Mouse (Mus musculus): Measurements from ENCODE around the gene Fam155a. TPM values are rescaled to one million over a fixed set of nuclear protein-coding genes. Genes with fewer than 3 reads are reported as not detected.

Fam155a gene
- polyA plus RNA-seq, 1 experiment from 2014 or later = 1.0 TPM

DNA sequence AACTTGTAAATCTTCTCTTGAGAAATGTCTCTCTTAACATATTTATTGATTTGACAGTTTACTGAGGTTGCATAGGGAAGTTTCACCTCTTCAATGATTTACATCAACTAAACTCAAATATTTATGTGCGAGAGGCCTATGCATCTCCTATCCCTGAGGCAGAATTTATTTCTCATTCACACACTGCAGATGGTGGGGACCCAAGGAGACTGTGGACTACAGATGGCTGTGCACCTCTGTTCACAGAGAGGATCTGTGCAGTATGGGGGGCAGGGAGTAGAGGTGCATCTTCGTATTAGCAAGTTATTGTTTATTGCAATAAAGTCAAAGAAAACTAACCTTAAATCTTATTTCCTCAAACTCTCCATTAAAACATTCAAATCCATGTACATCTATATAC lies 346.9 kb downstream of the Fam155a start:
- Histone ChIP-seq H3K36me3 (no peaks in the 10 kb centered on the region), H3K4me3 (no peak overlapping the region), H3K27me3 (no peaks in the 10 kb centered on the region), H3K9ac (no peak overlapping the region), H3K4me1 (no peaks in the 10 kb centered on the region), H3K27ac (no peak overlapping the region), H3K4me2 (no peak overlapping the region), H3K9me3 (no peaks in the 10 kb centered on the region)
- WGBS = 80% methylated on average over 2 of the region's 2 CpGs
- no peak for ATAC-seq (ENCODE audit: insufficient number of reproducible peaks, insufficient read depth, low FRiP score, low TSS enrichment, low read depth)

DNA sequence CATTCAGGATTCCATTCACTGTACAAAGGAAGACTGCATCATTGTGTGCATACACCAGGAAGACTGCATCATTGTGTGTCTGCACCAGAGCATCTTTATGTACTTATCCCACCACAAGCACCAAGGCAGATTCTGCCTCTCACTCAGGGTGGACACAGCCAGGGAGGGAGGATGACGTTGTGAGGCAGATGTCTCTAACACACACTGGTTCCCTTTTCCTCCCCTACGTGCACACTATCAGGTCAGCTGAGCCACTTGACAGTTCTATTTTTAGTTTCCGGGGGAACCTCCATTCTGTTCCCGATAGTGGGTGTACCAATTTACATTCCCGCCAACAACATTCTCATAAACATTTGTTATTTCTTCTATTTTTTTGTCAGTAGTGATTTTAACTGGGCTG lies 347.4 kb downstream of the Fam155a start:
- Histone ChIP-seq H3K27ac (no peak overlapping the region), H3K9ac (no peak overlapping the region), H3K4me2 (no peak overlapping the region), H3K9me3 (no peaks in the 10 kb centered on the region), H3K27me3 (no peaks in the 10 kb centered on the region), H3K4me1 (no peaks in the 10 kb centered on the region), H3K36me3 (no peaks in the 10 kb centered on the region), H3K4me3 (no peak overlapping the region)
- 71% methylated on average over 5 of the region's 5 CpGs for WGBS
- no peak for ATAC-seq (ENCODE audit: insufficient number of reproducible peaks, insufficient read depth, low FRiP score, low TSS enrichment, low read depth)

DNA sequence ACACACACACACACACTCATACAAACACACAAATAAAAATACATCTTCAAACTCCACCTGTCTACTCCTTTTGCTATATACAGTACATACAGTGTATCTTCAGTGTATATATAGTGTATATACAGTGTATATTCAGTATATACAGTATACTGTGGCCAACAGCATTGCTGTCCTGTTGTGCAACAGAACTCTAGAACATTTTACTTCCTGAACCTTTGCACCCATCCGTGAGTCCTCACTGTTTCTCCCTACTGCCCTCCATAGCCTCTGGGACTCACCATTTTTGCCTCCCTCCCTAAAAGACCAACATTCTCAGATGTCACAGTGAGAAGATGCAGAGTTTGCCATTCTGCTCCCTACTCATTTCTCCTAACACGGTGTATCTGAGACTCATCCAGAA lies 347.8 kb downstream of the Fam155a start:
- H3K27ac ChIP-seq = no peak overlapping the region
- no peak for ATAC-seq (ENCODE audit: insufficient number of reproducible peaks, insufficient read depth, low FRiP score, low TSS enrichment, low read depth)
- WGBS = 83% methylated on average over 2 of the region's 2 CpGs

DNA sequence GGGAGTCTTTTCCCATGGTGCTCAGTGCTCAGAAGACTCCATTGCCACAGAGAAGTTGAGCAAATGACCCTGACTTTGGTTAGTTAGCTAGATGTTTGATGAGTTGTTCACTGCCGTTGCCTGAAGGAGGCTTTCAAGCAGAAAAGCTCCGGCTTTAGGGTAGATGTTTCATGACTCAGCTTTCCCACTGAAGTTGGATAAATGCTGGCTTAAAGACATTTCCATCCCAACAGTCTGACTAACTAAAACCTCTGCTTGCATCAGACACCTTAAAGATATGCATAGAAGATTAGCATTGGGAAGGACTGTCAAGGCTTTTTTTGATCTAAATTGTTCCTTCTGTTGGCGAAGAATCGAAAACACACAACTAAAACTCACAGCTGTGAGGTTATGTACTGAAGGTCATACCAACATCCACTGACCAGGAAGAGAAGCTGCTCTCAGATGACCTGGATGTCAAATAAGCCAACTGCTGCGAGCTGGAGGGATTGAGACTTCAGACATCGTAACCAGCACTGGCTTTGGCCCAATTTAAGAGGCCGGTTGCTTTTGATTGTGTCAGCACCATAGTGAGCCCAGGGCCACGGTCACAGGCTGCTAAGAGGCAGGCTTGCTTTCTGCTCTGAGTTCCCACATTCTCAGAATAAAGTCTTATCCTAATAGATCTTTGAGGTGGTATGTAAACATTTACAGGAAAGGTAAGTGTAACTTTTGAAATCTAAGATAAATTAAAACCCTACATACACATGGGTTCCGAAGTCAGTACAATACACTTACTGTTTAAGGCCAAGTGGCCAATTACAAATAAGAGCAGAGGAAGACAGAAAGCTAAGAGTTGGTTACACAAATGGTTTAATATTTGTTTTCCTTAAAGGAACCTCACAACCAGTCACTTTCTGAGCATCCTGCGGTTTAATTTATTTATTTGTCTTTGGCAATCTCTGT lies 351.8 kb downstream of the Fam155a start:
- no peaks in the 10 kb centered on the region for H3K27me3 ChIP-seq
- H3K4me1 ChIP-seq = no peaks in the 10 kb centered on the region
- H3K4me3 ChIP-seq = no peak overlapping the region
- no peak overlapping the region for H3K4me2 ChIP-seq
- H3K36me3 ChIP-seq = no peaks in the 10 kb centered on the region
- H3K27ac ChIP-seq = no peak overlapping the region
- H3K9me3 ChIP-seq = no peaks in the 10 kb centered on the region
- WGBS = 69% methylated on average over 10 of the region's 10 CpGs
- no peak overlapping the region for H3K9ac ChIP-seq
- ATAC-seq (ENCODE audit: insufficient number of reproducible peaks, insufficient read depth, low FRiP score, low TSS enrichment, low read depth) = no peak

More for the DNA sequence above, 347.8 kb downstream of the Fam155a start:
- H3K9ac ChIP-seq = no peak overlapping the region
- H3K27me3 ChIP-seq = no peaks in the 10 kb centered on the region
- H3K9me3 ChIP-seq = no peaks in the 10 kb centered on the region
- H3K4me3 ChIP-seq = no peak overlapping the region
- H3K36me3 ChIP-seq = no peaks in the 10 kb centered on the region
- H3K4me1 ChIP-seq = no peaks in the 10 kb centered on the region
- no peak overlapping the region for H3K4me2 ChIP-seq

DNA sequence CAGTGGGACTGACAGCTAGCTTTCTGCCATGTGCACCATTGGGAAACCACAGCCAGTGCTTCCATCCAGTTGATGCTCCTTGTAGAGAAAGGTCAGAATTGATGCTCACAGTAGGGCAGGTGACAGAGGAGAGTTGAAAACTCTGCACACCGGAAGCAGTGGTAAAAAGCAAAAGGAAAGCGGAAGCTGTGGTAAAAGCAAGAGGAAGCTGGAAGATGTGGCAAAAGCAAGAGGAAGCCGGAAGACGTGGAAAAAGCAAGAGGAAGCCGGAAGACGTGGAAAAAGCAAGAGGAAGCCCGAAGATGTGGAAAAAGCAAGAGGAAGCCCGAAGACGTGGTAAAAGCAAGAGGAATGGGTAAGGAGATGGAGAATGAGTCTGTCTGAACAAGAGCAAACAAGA lies 354.8 kb downstream of the Fam155a start:
- 89% methylated on average over 9 of the region's 9 CpGs for WGBS
- H3K27me3 ChIP-seq = no peaks in the 10 kb centered on the region

DNA sequence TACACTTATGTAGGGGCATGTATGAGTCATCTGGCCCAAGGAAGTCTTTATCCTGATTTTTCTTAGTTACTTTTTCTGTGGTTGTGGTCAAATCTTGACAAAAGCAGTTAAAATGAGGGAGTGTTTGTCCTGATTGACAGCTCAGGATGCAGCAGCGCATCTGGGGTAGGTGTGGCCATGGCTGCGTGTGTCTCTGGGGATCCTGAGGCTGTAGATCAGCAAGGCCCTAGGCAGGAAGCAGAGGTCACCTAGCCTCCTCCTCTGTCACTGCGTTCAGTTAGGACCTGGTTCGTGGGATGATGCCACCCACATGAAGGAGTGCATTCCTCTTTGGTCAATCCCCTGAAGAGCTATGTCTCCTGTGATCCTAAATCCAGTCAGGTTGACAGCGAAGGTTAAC lies 362.5 kb downstream of the Fam155a start:
- Histone ChIP-seq H3K9ac (no peak overlapping the region), H3K4me1 (no peaks in the 10 kb centered on the region), H3K27me3 (no peaks in the 10 kb centered on the region), H3K36me3 (no peaks in the 10 kb centered on the region), H3K4me3 (no peak overlapping the region), H3K9me3 (no peaks in the 10 kb centered on the region), H3K4me2 (no peak overlapping the region), H3K27ac (no peak overlapping the region)
- no peak for ATAC-seq (ENCODE audit: insufficient number of reproducible peaks, insufficient read depth, low FRiP score, low TSS enrichment, low read depth)
- 23% methylated on average over 5 of the region's 5 CpGs for WGBS

More for the DNA sequence above, 354.8 kb downstream of the Fam155a start:
- no peak overlapping the region for H3K4me3 ChIP-seq
- H3K27ac ChIP-seq = no peak overlapping the region
- no peak overlapping the region for H3K4me2 ChIP-seq
- no peak for ATAC-seq (ENCODE audit: insufficient number of reproducible peaks, insufficient read depth, low FRiP score, low TSS enrichment, low read depth)
- no peaks in the 10 kb centered on the region for H3K4me1 ChIP-seq
- no peaks in the 10 kb centered on the region for H3K9me3 ChIP-seq
- H3K36me3 ChIP-seq = no peaks in the 10 kb centered on the region
- no peak overlapping the region for H3K9ac ChIP-seq

DNA sequence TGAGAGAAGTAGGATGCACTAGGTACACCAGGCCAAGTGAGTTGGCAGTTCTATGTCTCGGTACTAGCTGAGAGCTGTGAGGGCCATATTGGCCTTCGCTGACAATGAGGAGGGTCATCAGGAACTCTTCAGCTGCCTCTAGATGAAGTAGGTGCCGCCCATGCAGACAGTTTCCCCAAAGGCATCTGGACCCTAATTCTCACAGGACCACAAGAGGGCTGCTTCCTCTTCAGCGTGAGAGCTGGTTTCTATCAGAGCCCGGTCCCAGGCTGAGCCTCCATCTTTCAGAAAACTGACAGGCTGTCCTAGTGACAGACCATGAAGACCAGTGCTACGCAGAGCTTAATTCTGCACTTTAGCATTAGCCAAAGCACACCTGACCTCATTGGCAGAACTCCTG lies 364.8 kb downstream of the Fam155a start:
- H3K4me1 ChIP-seq = no peaks in the 10 kb centered on the region
- no peak for ATAC-seq (ENCODE audit: insufficient number of reproducible peaks, insufficient read depth, low FRiP score, low TSS enrichment, low read depth)
- no peaks in the 10 kb centered on the region for H3K27me3 ChIP-seq
- no peak overlapping the region for H3K4me3 ChIP-seq
- WGBS = 82% methylated on average over 6 of the region's 6 CpGs
- H3K9me3 ChIP-seq = no peaks in the 10 kb centered on the region
- H3K9ac ChIP-seq = no peak overlapping the region
- no peak overlapping the region for H3K4me2 ChIP-seq
- no peaks in the 10 kb centered on the region for H3K36me3 ChIP-seq
- no peak overlapping the region for H3K27ac ChIP-seq

DNA sequence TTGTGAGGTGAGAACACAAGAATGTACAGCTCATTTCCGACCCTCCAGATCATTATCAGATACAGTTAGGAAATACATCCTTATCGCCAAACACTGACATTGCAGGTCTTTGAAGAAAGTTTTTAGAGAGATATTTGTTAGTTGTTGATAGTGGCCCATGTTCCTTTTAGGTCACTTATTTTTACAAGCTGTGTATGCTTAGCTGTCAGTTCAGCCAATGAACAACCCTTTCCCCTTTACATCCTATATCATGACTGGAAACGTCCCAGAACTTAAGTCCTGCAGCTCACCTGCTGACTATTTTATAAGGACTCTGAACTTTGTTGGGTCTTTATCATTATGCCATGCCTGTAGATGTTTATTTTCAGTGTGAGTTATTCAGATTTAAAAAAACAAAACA lies 366.3 kb downstream of the Fam155a start:
- no peaks in the 10 kb centered on the region for H3K36me3 ChIP-seq
- WGBS = 75% methylated on average over 3 of the region's 3 CpGs
- no peak overlapping the region for H3K9ac ChIP-seq
- H3K9me3 ChIP-seq = no peaks in the 10 kb centered on the region
- H3K27ac ChIP-seq = no peak overlapping the region
- ATAC-seq (ENCODE audit: insufficient number of reproducible peaks, insufficient read depth, low FRiP score, low TSS enrichment, low read depth) = no peak
- H3K4me3 ChIP-seq = no peak overlapping the region
- H3K4me1 ChIP-seq = no peaks in the 10 kb centered on the region
- H3K27me3 ChIP-seq = no peaks in the 10 kb centered on the region
- no peak overlapping the region for H3K4me2 ChIP-seq

DNA sequence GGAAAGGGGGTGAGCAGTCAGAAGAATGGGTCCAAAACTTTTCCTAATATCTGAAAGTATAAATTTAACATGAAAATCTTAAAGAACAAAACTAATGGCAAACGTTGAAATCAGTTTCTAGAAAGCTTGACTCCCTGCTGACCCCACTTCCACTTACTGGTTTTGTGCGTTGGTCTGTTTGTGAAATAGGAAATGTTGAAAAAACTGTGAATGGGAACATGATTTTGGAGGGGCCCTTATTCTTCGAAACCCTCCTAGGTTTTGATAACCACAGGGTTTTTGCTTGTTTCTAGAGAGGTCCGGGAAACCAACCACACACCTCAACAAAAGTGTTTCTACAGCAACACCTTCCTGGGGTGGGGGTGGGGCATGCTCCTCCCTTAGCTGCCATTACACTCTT lies 368.6 kb downstream of the Fam155a start:
- no peak for ATAC-seq (ENCODE audit: insufficient number of reproducible peaks, insufficient read depth, low FRiP score, low TSS enrichment, low read depth)

DNA sequence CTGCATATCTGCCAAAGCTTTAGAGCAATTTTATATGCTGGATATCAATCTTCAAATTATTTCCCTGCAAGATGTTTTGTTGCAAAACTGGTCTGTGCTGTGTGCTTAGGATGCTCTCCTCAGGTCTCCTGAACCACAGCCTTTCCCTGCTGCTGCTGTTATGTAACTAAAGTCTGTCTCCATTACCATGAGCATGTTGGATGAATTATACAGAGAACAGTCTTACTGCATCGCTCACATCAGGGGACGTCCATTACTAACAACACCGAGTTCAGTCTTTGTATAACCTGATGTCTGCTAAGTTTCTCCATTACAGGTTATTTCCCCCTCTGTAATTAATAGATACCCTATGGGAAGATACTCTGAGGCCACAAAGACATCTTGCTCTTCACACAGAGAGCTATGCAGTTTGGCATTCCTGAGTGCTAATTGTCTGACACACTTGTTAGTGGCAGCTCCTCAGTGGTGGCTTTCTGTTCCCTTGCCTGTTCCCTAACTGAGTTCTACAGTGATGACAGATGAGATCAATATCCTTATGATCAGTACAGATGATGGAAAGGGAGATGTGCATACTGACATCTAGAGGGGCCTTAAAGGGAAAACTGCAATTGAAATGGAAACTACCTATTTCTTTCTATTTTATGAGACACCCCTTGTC lies 372.2 kb downstream of the Fam155a start:
- no peaks in the 10 kb centered on the region for H3K9me3 ChIP-seq
- no peak overlapping the region for H3K4me2 ChIP-seq
- no peak overlapping the region for H3K4me3 ChIP-seq
- H3K36me3 ChIP-seq = no peaks in the 10 kb centered on the region
- H3K27ac ChIP-seq = no peak overlapping the region
- H3K27me3 ChIP-seq = no peaks in the 10 kb centered on the region
- WGBS = 32% methylated on average over 3 of the region's 3 CpGs
- no peaks in the 10 kb centered on the region for H3K4me1 ChIP-seq
- no peak overlapping the region for H3K9ac ChIP-seq
- ATAC-seq (ENCODE audit: insufficient number of reproducible peaks, insufficient read depth, low FRiP score, low TSS enrichment, low read depth) = no peak

More for the DNA sequence above, 368.6 kb downstream of the Fam155a start:
- Histone ChIP-seq H3K36me3 (no peaks in the 10 kb centered on the region), H3K4me2 (no peak overlapping the region), H3K27me3 (no peaks in the 10 kb centered on the region), H3K9me3 (no peaks in the 10 kb centered on the region), H3K4me3 (no peak overlapping the region), H3K4me1 (no peaks in the 10 kb centered on the region), H3K27ac (no peak overlapping the region), H3K9ac (no peak overlapping the region)
- WGBS = 61% methylated on average over 4 of the region's 4 CpGs

DNA sequence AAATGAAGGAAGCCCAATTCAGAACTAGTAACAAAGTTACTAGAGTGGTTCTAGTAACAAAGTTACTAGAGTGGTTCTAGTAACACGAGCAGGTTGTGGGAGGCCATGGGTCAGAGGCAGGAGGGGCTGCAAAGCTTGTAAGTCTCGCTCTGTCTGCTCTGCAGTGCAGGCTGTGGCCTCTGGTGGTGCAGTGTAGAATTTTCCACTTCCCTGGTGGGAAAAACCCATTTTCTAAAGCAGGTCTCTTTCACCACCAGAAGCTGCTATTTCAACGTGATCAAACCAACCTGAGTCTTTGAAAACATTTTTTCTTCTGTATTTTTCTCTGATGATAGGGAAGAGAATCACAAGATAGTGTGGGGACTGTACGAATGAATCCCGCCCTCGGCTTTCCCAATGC lies 372.9 kb downstream of the Fam155a start:
- 57% methylated on average over 6 of the region's 6 CpGs for WGBS

DNA sequence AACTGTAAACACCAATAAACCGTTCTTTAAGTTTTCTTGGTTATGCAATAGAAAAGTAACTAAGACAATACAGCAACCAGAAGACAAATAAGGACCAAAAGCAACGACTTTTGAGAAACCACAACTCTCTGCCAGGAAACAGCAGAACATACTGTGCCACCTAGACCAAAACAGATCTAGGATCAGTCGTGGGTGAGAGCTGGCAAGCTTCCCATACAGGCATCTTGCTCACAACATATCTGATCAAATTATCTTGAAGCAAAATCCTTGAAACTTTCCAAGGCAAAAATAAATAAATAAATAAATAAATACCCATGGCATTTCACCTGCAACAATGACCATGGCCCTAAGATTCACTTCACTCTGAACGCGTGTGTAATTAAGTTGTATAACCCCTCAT lies 376.3 kb downstream of the Fam155a start:
- Histone ChIP-seq H3K9ac (no peak overlapping the region), H3K9me3 (no peaks in the 10 kb centered on the region), H3K27ac (no peak overlapping the region), H3K4me2 (no peak overlapping the region), H3K36me3 (no peaks in the 10 kb centered on the region), H3K4me1 (no peaks in the 10 kb centered on the region), H3K27me3 (no peaks in the 10 kb centered on the region), H3K4me3 (no peak overlapping the region)
- ATAC-seq (ENCODE audit: insufficient number of reproducible peaks, insufficient read depth, low FRiP score, low TSS enrichment, low read depth) = no peak
- 84% methylated on average over 5 of the region's 5 CpGs for WGBS

More for the DNA sequence above, 372.9 kb downstream of the Fam155a start:
- Histone ChIP-seq H3K9ac (no peak overlapping the region), H3K4me2 (no peak overlapping the region), H3K36me3 (no peaks in the 10 kb centered on the region), H3K27me3 (no peaks in the 10 kb centered on the region), H3K4me3 (no peak overlapping the region), H3K9me3 (no peaks in the 10 kb centered on the region), H3K27ac (no peak overlapping the region), H3K4me1 (no peaks in the 10 kb centered on the region)
- no peak for ATAC-seq (ENCODE audit: insufficient number of reproducible peaks, insufficient read depth, low FRiP score, low TSS enrichment, low read depth)
